Mouse (Mus musculus) cerebellum, postnatal 25 days (tissue): ENCODE measurements around the gene Hsf2.
"Not testable (repeated sequence)": the region's sequence is repeated elsewhere in the genome, so short reads cannot be mapped to it uniquely, and the experiment has no call there.

ENCODE experiments used
- DNase-seq, 2 experiments: peaks; one replicate each; pipeline ENCODE4 v3.0.0; 2021; ENCODE audit warnings: mixed read lengths in 2 of 2

Gene Hsf2

DNA sequence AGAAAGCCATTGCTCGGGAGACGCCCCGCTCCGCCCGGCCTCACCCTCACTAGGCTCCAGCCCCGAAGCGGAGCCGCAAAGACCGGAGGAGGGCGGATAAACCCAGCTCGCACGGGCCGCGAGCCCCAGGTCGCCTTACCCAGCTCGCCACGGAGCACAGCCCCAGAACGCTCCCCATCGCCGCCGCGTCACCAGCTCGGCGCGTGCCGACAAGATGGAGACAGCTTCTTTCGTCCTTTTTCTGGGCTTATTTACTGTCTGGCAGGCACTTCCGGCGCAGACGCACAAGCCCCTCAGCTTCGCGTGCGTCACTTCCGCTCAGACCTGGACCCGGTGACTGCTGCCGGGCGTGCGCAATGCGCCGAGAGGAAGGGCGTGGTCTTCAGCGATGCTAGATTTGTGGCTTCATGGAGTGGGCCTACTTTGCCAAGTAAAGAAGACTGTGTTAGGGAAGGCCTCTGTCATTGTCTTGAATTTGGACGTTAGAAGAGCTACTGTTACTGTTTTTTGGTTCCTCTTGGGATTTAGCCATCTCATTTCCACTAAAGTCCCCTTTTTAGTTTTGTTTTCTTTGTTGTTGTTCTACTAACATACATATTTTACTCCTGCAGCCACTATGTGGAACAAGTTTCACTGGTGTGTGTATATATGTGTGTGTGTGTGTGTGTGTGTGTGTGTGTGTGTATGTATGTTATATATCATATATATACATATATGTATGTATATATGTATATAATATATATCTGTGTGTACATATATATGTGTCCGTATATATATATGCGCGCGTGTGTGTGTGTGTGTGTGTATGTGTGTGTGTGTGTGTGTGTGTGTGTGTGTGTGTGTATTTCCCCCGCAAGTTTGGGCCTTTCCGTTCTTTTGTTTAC, 46.3 kb downstream of the Hsf2 start, which contains the start of gene Serinc1:
Gene Serinc1, minus strand, starts transcription at position 313 of the 884 bp plus-strand sequence.
- peak; percentile 94 to 96 for DNase-seq

DNA sequence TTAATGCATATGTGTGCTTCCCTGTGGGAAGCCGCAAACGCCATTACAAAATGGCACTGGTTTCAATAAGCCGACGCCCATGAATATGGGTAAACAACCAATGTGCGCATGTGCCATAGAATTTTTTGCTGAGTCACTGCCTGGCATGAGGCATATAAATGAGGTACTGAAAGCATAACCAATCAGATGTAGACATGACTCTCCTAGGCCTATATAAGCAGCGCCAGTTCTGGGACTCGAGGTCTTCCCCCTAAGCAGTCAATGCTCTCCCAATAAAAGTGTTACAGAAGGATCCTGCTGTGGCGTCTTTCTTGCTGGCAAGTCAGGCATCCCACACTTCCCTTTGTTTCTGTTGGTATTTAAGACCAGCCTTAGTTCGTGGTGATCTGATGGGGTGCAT, 57.7 kb downstream of the Hsf2 start:
- not testable (repeated sequence) for DNase-seq

DNA sequence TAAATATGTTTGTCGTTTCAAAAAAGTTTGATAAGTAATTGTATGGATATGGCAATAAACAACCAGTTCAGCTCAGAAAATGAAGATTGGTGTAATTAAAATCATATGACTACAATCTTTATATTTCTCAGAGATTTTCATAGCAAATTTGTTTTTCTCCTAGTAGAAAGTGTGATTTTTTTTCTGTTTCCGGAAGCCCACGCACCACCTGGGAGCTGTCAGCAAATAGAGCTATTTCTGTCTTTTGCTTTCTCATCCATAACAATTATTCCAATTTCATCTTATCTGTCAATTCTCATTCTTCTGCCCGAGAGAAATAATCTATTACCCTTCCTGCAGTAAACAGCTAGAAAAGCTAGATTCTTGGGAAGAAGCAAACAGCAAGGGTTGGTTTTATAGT, 63.4 kb downstream of the Hsf2 start:
- no peak for DNase-seq

DNA sequence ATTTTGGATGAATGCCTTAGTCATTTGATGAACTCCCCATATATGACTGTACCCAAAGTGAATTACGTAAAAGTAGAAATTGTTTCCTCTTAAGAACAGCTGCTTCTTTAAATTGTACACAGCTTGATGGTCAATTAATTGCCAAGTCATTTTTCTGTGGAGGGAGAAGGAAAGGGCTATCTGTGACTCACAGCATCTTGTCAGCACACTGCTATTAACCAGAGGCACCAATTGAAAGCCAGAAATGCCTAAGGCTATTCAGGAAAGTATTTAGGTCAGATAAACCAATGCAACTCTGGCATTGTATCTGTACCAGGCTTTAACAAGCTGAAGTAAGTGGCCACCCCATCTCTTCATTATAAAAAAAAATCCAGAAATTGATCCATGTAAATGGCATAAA, 67.5 kb downstream of the Hsf2 start:
- no peak for DNase-seq

DNA sequence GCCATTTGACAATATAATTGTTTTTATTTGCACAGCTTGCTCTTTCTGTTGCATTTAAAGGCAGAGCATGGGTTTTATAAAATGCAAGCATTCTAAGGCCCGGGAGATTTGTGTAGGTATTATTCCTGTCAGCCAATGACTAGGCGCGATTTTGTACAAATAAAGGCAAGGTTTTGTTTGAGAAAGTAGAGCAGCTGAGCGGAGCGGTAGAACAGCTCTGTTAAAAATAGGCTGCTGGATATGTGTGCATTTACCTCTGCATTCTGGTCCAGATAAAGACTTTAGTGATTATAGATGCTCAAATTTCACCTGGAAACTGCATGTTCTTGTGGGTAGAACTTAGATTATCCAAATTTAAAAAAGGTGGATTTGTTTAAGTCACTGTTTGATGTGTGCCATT, 71.4 kb downstream of the Hsf2 start:
- DNase-seq, result no peak
